Mouse (Mus musculus) lung, adult 2 months (tissue): ENCODE results near the gene Babam2.

Experiments used
- CTCF ChIP-seq: fragments of 200-500 bp; IDR thresholded peaks from 2 replicates; pipeline ENCODE4 v1.5.1; 2011; ENCODE audit warnings: mild to moderate bottlenecking, low read length, control low read depth; ENCODE audit not compliant: insufficient read depth
- POLR2A ChIP-seq: fragments of 200-500 bp; IDR thresholded peaks from 2 replicates; pipeline ENCODE4 v1.6.1; 2011; ENCODE audit warnings: low read depth, mild to moderate bottlenecking, control low read depth, low read length, borderline replicate concordance; ENCODE audit errors: extremely low read depth

GRCm38 (mm10) chr5:32120901-32121376 is 423.5 kb downstream of the Babam2 start:
- TF ChIP-seq CTCF (no peak), POLR2A (no peak)
